Mouse (Mus musculus) embryonic facial prominence, embryonic 11.5 days (tissue): ENCODE measurements at regions not wholly inside any gene's neighbourhood (a gene's known extent, or its start where the extent isn't known, plus 50 kb on each side); places are given as distances from the start of the nearest gene placed in this dataset.

ENCODE experiments used
- ATAC-seq: fragments of 200-750 bp; cut with Nextera tagmentation; replicated peaks from 2 replicates; pipeline ENCODE4 v1.8.0; 2017; ENCODE audit warnings: low read depth; ENCODE audit not compliant: insufficient number of reproducible peaks, low FRiP score, low TSS enrichment
- DNase-seq: peaks from one replicate; pipeline ENCODE4 v3.0.0-alpha.2; 2015; ENCODE audit warnings: low spot score
- H3K27ac ChIP-seq: fragments of 300-500 bp; sonication (generic); replicated peaks from 2 replicates; pipeline ENCODE4 v1.5.1; 2014; ENCODE audit warnings: mild to moderate bottlenecking, low read depth, low read length, control low read depth
- H3K27me3 ChIP-seq: fragments of 300-500 bp; sonication (generic); 2 replicates; pipeline ENCODE4 v1.6.1; 2014; ENCODE audit warnings: mild to moderate bottlenecking, low read length, moderate library complexity, mixed read lengths; ENCODE audit not compliant: control insufficient read depth, insufficient read depth
- H3K36me3 ChIP-seq: fragments of 300-500 bp; sonication (generic); replicated peaks from 2 replicates; pipeline ENCODE4 v1.6.1; 2014; ENCODE audit warnings: low read depth, mild to moderate bottlenecking, low read length, moderate library complexity, mixed read lengths; ENCODE audit not compliant: control insufficient read depth, insufficient read depth
- H3K4me1 ChIP-seq: fragments of 300-500 bp; sonication (generic); 2 replicates; pipeline ENCODE4 v1.6.1; 2014; ENCODE audit warnings: low read length, mixed read lengths; ENCODE audit not compliant: control insufficient read depth, insufficient read depth
- H3K4me2 ChIP-seq: fragments of 300-500 bp; sonication (generic); 2 replicates; pipeline ENCODE4 v1.6.1; 2014; ENCODE audit warnings: low read depth, mild to moderate bottlenecking, control low read depth, low read length, moderate library complexity
- H3K4me3 ChIP-seq: fragments of 300-500 bp; sonication (generic); 2 replicates; pipeline ENCODE4 v1.5.1; 2014; ENCODE audit warnings: low read depth, low read length, control low read depth
- H3K9ac ChIP-seq: fragments of 300-500 bp; sonication (generic); replicated peaks from 2 replicates; pipeline ENCODE4 v1.6.1; 2014; ENCODE audit warnings: mild to moderate bottlenecking, control low read depth, low read length
- H3K9me3 ChIP-seq: fragments of 300-500 bp; sonication (generic); replicated peaks from 2 replicates; pipeline ENCODE4 v1.6.1; 2016; ENCODE audit warnings: mild to moderate bottlenecking, low read length, inconsistent platforms, mixed read lengths; ENCODE audit not compliant: control insufficient read depth
- WGBS: fragments of 180-500 bp; shearing (Covaris S2); extraction: QIAGEN DNeasy Blood & Tissue Kit; methylation state at CpG from one replicate; pipeline ENCODE4 v1.1.7; 2014; 5-methylcytosine and 5-hydroxymethylcytosine counted together

DNA sequence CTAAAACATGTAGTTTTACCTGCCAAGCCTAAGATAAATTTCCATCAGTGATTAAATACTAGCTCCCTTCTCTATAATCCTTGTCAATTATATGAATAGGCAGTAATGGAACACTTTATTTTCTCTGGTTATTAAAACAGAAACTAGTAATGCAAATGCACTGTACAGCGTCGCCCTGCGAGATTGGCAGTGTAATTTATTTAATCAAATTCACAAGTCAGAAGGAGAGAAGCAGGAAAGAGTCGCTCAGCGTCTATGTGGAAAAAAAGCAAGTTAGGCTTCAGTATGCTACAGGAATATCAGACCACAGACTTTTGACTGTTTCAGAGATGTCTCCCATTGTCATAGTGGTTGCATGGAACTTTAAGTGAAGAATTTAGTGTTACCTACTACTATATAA, 632.6 kb downstream of the Dach1 start:
- Histone ChIP-seq H3K27me3 (no peaks in the 10 kb centered on the region), H3K36me3 (no peaks in the 10 kb centered on the region), H3K27ac (no peak overlapping the region), H3K4me1 (no peaks in the 10 kb centered on the region), H3K4me3 (no peak overlapping the region), H3K9ac (no peak overlapping the region), H3K4me2 (no peak overlapping the region), H3K9me3 (no peaks in the 10 kb centered on the region)
- ATAC-seq (no peak), DNase-seq (no peak)
- WGBS: 78% methylated on average over 5 of the region's 5 CpGs

DNA sequence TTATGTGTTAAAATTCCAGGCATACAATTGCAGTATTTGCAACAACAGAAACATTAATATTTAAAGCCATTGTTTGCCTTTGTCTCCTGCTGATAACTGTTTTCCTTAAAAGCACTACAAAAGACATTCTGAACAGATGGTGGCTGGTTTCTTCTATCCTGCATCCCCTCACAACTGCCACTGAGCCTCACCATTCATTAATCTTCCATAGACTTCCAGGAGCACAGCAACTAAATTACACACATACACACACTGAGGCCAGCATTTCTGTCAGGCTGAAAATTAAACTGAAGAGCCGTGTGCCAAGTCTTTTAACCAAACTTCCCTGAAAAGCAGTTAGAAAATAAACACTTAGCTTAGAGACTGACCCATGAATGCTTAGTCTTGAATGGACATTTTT, 658.2 kb downstream of the Dach1 start:
- Histone ChIP-seq H3K9me3 (no peaks in the 10 kb centered on the region), H3K4me1 (no peaks in the 10 kb centered on the region), H3K4me3 (no peak overlapping the region), H3K27me3 (no peaks in the 10 kb centered on the region), H3K4me2 (no peak overlapping the region), H3K36me3 (no peaks in the 10 kb centered on the region), H3K9ac (no peak overlapping the region), H3K27ac (no peak overlapping the region)
- WGBS: 25% methylated on average over 1 of the region's 1 CpGs
- DNase-seq (peak; percentile 2), ATAC-seq (no peak)

DNA sequence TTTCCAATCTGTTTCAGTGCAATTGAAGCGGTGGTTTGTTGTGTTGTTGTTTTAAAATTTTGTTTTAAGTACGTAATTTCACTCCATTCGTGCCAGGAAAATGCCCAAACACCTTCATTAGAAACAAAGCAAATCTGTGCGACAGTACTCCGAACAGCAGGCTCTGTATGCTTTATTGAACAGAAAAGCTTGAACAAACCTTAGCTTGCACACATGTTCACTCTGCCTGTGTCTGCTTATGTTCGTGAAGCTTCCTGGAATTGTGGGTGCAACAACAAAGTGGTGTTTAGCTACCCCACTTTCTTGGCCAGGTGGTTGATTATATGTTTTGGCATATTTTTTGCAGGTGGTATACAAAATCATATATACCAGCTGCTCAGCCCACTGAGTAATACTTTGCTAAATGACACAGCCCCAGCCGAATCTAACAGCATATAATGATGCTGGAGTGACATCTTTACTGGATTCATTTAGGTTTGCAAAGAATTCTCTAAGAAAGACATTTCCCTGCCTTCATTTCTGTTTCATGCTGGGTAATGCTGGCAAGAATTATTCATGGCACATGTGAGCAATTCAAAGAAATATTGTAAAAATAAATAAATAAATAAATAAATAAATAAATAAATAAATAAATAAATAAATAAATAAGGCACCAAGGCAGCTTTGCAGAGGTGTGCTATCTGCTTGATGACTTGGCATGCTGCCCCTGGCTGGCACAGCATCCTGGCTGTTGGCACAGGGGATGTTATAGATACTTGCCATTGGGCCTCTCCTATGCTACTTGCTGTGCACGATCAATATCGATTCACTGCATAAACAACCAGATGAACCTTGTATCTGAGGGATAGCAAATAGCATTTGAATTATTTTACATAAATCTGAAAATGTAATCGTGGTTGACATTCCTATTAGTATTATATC, 679.9 kb downstream of the Dach1 start:
- 90% methylated on average over 10 of the region's 10 CpGs for WGBS
- no peaks in the 10 kb centered on the region for H3K36me3 ChIP-seq
- no peak overlapping the region for H3K4me3 ChIP-seq
- no peaks in the 10 kb centered on the region for H3K9me3 ChIP-seq
- ATAC-seq: no peak; the same call in 1 of the 2 replicates
- no peak overlapping the region for H3K9ac ChIP-seq
- no peak overlapping the region for H3K4me2 ChIP-seq
- H3K4me1 ChIP-seq: no peaks in the 10 kb centered on the region
- DNase-seq: no peak
- no peak overlapping the region for H3K27ac ChIP-seq
- H3K27me3 ChIP-seq: no peaks in the 10 kb centered on the region

DNA sequence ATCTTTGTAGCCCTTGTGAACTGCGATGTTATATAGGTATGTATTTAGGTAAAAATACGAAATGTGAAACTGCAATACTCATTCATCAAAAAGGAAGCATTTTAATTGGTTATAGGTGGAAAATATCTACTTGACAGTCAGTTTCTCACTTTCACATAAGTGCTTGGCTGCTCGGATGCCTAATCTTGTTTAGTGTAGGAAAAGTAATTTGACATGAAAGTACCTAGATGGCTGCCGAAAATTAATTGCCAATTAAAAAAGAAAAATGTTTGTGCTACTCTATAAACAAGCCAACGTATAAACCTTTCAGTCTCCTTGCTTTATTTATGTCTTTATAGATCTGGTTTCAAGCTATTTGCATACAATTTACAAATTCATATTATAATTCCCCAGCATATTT, 691.3 kb downstream of the Dach1 start:
- Histone ChIP-seq H3K9ac (no peak overlapping the region), H3K4me1 (no peaks in the 10 kb centered on the region), H3K4me3 (no peak overlapping the region), H3K27me3 (no peaks in the 10 kb centered on the region), H3K4me2 (no peak overlapping the region), H3K9me3 (no peaks in the 10 kb centered on the region), H3K27ac (no peak overlapping the region), H3K36me3 (no peaks in the 10 kb centered on the region)
- DNase-seq: no peak
- 82% methylated on average over 5 of the region's 5 CpGs for WGBS
- ATAC-seq: no peak

DNA sequence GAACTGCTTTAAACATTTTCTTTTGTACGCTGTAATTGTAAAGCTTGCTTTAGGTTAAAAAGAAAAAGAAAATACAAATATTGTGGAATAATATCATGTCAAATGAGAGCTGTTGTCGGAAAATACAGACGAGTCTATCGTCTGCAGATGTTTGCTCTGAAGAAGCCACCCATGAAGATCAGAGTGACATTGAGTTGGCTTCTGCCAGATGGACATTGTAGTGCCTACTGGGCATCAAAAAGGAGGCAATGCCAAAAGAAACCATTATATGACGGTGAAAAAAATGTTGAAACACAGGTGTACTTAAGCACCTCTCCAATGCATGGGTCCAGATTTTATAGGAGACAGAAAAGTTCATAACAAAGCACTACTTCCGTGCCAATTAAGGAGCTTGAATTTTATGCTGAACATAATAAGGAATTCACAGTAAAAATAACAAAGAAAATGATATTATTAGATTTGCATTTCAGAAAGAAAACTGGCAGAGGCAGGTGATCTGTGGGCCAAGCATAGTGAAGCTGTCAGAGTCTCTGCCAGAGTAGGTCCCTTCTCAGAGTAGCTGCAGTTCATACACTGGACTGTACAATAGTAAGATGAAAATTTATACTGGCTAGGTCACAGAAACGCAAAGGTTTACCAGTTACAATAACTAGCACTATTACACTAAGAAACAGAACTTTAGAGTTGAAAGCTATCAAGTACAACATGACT, 718.9 kb downstream of the Dach1 start:
- no peaks in the 10 kb centered on the region for H3K27me3 ChIP-seq
- no peaks in the 10 kb centered on the region for H3K4me1 ChIP-seq
- H3K27ac ChIP-seq: no peak overlapping the region
- H3K9me3 ChIP-seq: no peaks in the 10 kb centered on the region
- no peak overlapping the region for H3K9ac ChIP-seq
- H3K4me3 ChIP-seq: no peak overlapping the region
- 84% methylated on average over 7 of the region's 7 CpGs for WGBS
- DNase-seq (no peak), ATAC-seq (no peak)
- H3K36me3 ChIP-seq: no peaks in the 10 kb centered on the region
- no peak overlapping the region for H3K4me2 ChIP-seq

DNA sequence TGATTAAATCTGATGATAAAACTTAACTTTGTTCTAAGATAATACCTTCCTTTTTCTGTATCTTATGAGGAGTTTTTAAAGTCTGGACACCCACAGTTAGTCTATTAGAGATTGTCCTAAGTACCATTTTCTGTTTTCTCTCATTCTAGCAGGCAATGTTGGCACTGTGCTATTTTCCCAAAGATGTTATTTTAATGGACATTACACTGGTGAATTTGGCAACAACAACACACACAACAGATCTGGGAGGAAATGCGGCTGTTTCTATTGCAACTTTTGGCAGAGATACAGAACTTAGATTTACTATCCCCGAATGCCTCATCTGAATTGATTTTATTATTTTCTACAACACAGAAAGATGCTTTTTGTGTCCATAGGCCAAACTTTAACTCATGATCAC, 720.9 kb downstream of the Dach1 start:
- Histone ChIP-seq H3K36me3 (no peaks in the 10 kb centered on the region), H3K4me3 (no peak overlapping the region), H3K4me1 (no peaks in the 10 kb centered on the region), H3K9me3 (no peaks in the 10 kb centered on the region), H3K27ac (no peak overlapping the region), H3K27me3 (no peaks in the 10 kb centered on the region), H3K4me2 (no peak overlapping the region), H3K9ac (no peak overlapping the region)
- DNase-seq (no peak), ATAC-seq (no peak)
- WGBS: 97% methylated on average over 2 of the region's 2 CpGs

DNA sequence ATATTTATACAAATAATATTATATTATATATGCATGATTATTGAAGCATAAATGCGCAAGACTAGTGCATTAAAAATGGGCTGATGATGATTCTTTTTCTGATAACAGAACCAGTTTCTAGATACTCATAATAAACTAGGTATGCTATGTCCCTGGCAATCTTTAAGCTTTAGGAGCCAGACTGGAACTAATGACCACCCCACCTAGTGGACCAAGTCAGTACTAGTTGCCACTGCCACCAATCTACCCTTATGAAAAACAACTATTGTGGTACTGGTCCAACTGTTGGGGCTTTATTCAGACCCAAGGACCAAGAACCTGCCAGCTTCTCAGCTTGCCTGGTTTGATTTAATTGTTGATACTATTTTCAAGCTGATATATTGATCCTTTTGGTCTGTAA, 722.8 kb downstream of the Dach1 start:
- Histone ChIP-seq H3K27me3 (no peaks in the 10 kb centered on the region), H3K36me3 (no peaks in the 10 kb centered on the region)
- no peak for ATAC-seq

DNA sequence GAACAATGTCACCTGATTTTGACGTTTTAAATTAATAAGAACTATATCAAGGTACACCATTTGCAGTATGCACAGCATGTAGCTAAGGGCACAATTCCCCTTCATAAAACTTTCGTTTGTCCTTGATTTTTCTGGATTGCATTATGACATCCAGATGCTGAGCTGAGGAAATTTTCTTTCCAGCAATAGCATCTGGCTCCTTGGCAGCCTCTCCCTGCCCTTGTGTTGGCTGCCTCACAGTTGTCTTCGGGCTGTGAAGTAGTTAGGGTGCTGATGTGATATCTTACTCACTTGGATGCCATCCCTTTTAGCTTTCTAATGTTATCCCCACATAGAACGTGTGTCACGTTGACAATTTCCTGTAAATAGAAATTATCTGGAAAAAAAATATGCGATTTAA, 729.2 kb downstream of the Dach1 start:
- H3K4me3 ChIP-seq: no peak overlapping the region

More for the DNA sequence above, 722.8 kb downstream of the Dach1 start:
- DNase-seq: peak; percentile 26
- Histone ChIP-seq H3K4me2 (no peak overlapping the region), H3K4me1 (no peaks in the 10 kb centered on the region), H3K4me3 (no peak overlapping the region), H3K9me3 (no peaks in the 10 kb centered on the region), H3K9ac (no peak overlapping the region), H3K27ac (no peak overlapping the region)
- 84% methylated on average over 1 of the region's 1 CpGs for WGBS

More for the DNA sequence above, 729.2 kb downstream of the Dach1 start:
- H3K9me3 ChIP-seq: no peaks in the 10 kb centered on the region
- no peaks in the 10 kb centered on the region for H3K27me3 ChIP-seq
- H3K36me3 ChIP-seq: no peaks in the 10 kb centered on the region
- no peak overlapping the region for H3K9ac ChIP-seq
- H3K4me2 ChIP-seq: no peak overlapping the region
- H3K27ac ChIP-seq: no peak overlapping the region
- WGBS: 75% methylated on average over 6 of the region's 6 CpGs
- H3K4me1 ChIP-seq: no peaks in the 10 kb centered on the region
- ATAC-seq (no peak), DNase-seq (no peak)
